Mouse (Mus musculus) stomach, postnatal 0 days (tissue): ENCODE data around the gene Phldb1. TPM values are rescaled to one million over a fixed set of nuclear protein-coding genes. Genes with fewer than 3 reads are reported as not detected.

Source experiments
- ATAC-seq: fragments of 200-750 bp; cut with Nextera tagmentation; 2 replicates; pipeline ENCODE4 v1.8.0; 2017; ENCODE audit not compliant: low FRiP score, low TSS enrichment
- DNase-seq: peaks from one replicate; pipeline ENCODE4 v3.0.0-alpha.2; 2016; ENCODE audit warnings: low spot score
- H3K27ac ChIP-seq: fragments of 300-500 bp; sonication (generic); replicated peaks from 2 replicates; pipeline ENCODE4 v1.5.1; 2014; ENCODE audit warnings: mild to moderate bottlenecking, control low read depth
- H3K27me3 ChIP-seq: fragments of 300-500 bp; sonication (generic); 2 replicates; pipeline ENCODE4 v1.6.1; 2014; ENCODE audit warnings: low read length; ENCODE audit not compliant: control insufficient read depth, insufficient read depth
- H3K36me3 ChIP-seq: fragments of 300-500 bp; sonication (generic); 2 replicates; pipeline ENCODE4 v1.6.1; 2014; ENCODE audit warnings: low read length, mixed read lengths; ENCODE audit not compliant: control insufficient read depth, insufficient read depth
- H3K4me1 ChIP-seq: fragments of 300-500 bp; sonication (generic); replicated peaks from 2 replicates; pipeline ENCODE4 v1.6.1; 2014; ENCODE audit warnings: antibody characterized with exemption; ENCODE audit not compliant: control insufficient read depth, insufficient read depth
- H3K4me2 ChIP-seq: fragments of 300-500 bp; sonication (generic); replicated peaks from 2 replicates; pipeline ENCODE4 v1.6.1; 2014; ENCODE audit warnings: low read depth, mild to moderate bottlenecking, control low read depth, moderate library complexity
- H3K4me3 ChIP-seq: fragments of 300-500 bp; sonication (generic); 2 replicates; pipeline ENCODE4 v1.5.1; 2014; ENCODE audit warnings: low read depth, low read length, control low read depth
- H3K9ac ChIP-seq: fragments of 300-500 bp; sonication (generic); 2 replicates; pipeline ENCODE4 v1.6.1; 2014; ENCODE audit warnings: mild to moderate bottlenecking, low read length, control low read depth, mixed read lengths
- H3K9me3 ChIP-seq: fragments of 300-500 bp; sonication (generic); 2 replicates; pipeline ENCODE4 v1.6.1; 2016; ENCODE audit warnings: low read length; ENCODE audit not compliant: control insufficient read depth
- CTCF ChIP-seq: IDR thresholded peaks from 2 replicates; pipeline ENCODE4 v1.5.1; 2016; ENCODE audit warnings: antibody characterized with exemption, low read depth, mild to moderate bottlenecking, moderate library complexity
- EP300 ChIP-seq: optimal IDR thresholded peaks from 2 replicates; pipeline ENCODE3; 2016; ENCODE audit warnings: antibody characterized with exemption
- WGBS: fragments of 180-500 bp; shearing (Covaris S2); extraction: QIAGEN DNeasy Blood & Tissue Kit; methylation state at CpG from one replicate; pipeline ENCODE4 v1.1.7; 2014; 5-methylcytosine and 5-hydroxymethylcytosine counted together
- polyA plus RNA-seq: library from polyadenylated mRNA; unstranded; fragments of >200 nt; fragmentation: Nextera tagmentation; extraction: Ambion mirVana; gene quantifications from 2 replicates; pipeline ENCODE4 v1.2.1, GENCODE M21; 2015

Gene Phldb1
- polyA plus RNA-seq, 1 experiment from 2014 or later: 14.9 TPM

- H3K9me3 ChIP-seq: no peaks in the 10 kb centered on the region
- DNase-seq: no peak
- WGBS: 63% methylated on average over 11 of the region's 11 CpGs
- TF ChIP-seq EP300 (no peak), CTCF (no peak)
- H3K4me3 ChIP-seq: no peak overlapping the region
- no peaks in the 10 kb centered on the region for H3K36me3 ChIP-seq
- ATAC-seq: no peak
- peak overlapping the region; percentile 49 for H3K27ac ChIP-seq
- no peak overlapping the region for H3K4me2 ChIP-seq
- no peaks in the 10 kb centered on the region for H3K27me3 ChIP-seq
- H3K4me1 ChIP-seq: peaks cover 7% of the 10 kb centered on the region
- H3K9ac ChIP-seq: peak overlapping the region; percentile 3; the same call in 1 of the 2 replicates
Measured at GRCm38 (mm10) chr9:44723521-44724041, 11.4 kb downstream of the Phldb1 start.

DNA sequence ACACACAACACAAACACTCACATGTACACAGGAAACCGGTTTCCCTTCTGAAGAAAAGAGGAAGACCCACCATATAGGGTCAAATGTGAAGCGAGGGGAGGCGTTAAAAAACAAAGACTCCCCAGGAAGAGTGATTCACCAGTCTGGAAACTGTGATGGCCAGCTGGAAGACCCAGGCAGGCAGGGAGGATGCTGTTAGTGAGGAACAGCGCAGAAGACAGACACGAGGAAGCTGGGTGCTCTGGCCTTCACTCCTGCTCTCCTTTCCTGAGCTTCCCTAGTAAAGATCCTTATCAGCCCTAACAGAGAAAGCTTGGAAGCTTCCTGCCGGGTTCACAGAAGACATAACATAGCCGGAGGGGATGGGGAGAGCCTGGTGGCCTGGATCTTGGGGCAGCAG is 12.0 kb downstream of the Phldb1 start:
- TF ChIP-seq CTCF (no peak), EP300 (no peak)
- 42% methylated on average over 7 of the region's 7 CpGs for WGBS
- peak overlapping the region; percentile 3; the same call in 1 of the 2 replicates for H3K9ac ChIP-seq
- no peaks in the 10 kb centered on the region for H3K27me3 ChIP-seq
- no peaks in the 10 kb centered on the region for H3K36me3 ChIP-seq
- peak overlapping the region; percentile 49 for H3K27ac ChIP-seq
- no peak overlapping the region for H3K4me3 ChIP-seq
- H3K9me3 ChIP-seq: no peaks in the 10 kb centered on the region
- ATAC-seq (no peak), DNase-seq (no peak)
- no peak overlapping the region for H3K4me2 ChIP-seq
- peaks cover 7% of the 10 kb centered on the region for H3K4me1 ChIP-seq

GRCm38 (mm10) chr9:44722575-44722974 is 12.4 kb downstream of the Phldb1 start:
- Histone ChIP-seq H3K27ac (no peak overlapping the region), H3K4me3 (no peak overlapping the region), H3K9me3 (no peaks in the 10 kb centered on the region), H3K27me3 (no peaks in the 10 kb centered on the region), H3K4me1 (peaks cover 7% of the 10 kb centered on the region), H3K36me3 (peaks cover under 1% of the 10 kb centered on the region; the same call in 1 of the 2 replicates), H3K4me2 (no peak overlapping the region), H3K9ac (no peak overlapping the region)
- TF ChIP-seq CTCF: no peak
- TF ChIP-seq EP300: no peak
- 71% methylated on average over 7 of the region's 7 CpGs for WGBS
- DNase-seq: no peak
- no peak for ATAC-seq

DNA sequence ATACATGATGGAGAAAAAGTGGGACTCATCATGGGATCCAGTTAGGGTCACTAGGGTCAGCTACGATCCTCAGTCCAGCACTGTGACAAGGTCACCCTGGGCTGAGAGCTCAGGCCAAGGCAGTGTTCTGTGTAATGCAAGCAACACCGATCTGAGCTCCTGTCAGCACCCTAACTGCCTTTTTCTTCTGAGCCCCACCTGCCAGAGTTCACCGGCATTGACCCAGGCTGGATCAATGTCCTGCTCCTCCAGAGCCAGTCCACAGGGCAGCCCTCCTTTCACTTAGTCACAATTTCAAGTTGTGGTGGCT is 13.2 kb downstream of the Phldb1 start:
- Histone ChIP-seq H3K36me3 (peaks cover 3% of the 10 kb centered on the region; the same call in 1 of the 2 replicates), H3K9me3 (no peaks in the 10 kb centered on the region), H3K27me3 (no peaks in the 10 kb centered on the region), H3K9ac (no peak overlapping the region), H3K27ac (no peak overlapping the region), H3K4me1 (peaks cover 7% of the 10 kb centered on the region), H3K4me3 (no peak overlapping the region), H3K4me2 (peak overlapping the region; percentile 87; the same call in 1 of the 2 replicates)
- ATAC-seq: 0 out of 2 replicates have a peak, but pooled peaks have one; percentile 2
- DNase-seq: no peak
- TF ChIP-seq CTCF (no peak), EP300 (no peak)
- WGBS: 84% methylated on average over 3 of the region's 3 CpGs

GRCm38 (mm10) chr9:44721154-44721876 is 13.7 kb downstream of the Phldb1 start:
- peak; percentile 84 for ATAC-seq
- 2% methylated on average over 36 of the region's 40 CpGs for WGBS
- peak overlapping the region; percentile 55 for H3K4me3 ChIP-seq
- H3K27ac ChIP-seq: peak overlapping the region; percentile 56; the same call in 1 of the 2 replicates
- peak; percentile 64 for TF ChIP-seq CTCF
- TF ChIP-seq EP300: no peak
- H3K36me3 ChIP-seq: peaks cover 4% of the 10 kb centered on the region
- DNase-seq: peak; percentile 93
- peaks cover 7% of the 10 kb centered on the region for H3K4me1 ChIP-seq
- peak overlapping the region; percentile 87 for H3K4me2 ChIP-seq
- peak overlapping the region; percentile 62 for H3K9ac ChIP-seq
- no peaks in the 10 kb centered on the region for H3K9me3 ChIP-seq
- no peaks in the 10 kb centered on the region for H3K27me3 ChIP-seq
